Mouse (Mus musculus): ENCODE measurements around the gene Qdpr.
A peak's percentile ranks its signal among the peaks of the same experiment; 100 is the strongest.
"Not testable (repeated sequence)": the region's sequence is repeated elsewhere in the genome, so short reads cannot be mapped to it uniquely, and the experiment has no call there.

Gene Qdpr

DNA sequence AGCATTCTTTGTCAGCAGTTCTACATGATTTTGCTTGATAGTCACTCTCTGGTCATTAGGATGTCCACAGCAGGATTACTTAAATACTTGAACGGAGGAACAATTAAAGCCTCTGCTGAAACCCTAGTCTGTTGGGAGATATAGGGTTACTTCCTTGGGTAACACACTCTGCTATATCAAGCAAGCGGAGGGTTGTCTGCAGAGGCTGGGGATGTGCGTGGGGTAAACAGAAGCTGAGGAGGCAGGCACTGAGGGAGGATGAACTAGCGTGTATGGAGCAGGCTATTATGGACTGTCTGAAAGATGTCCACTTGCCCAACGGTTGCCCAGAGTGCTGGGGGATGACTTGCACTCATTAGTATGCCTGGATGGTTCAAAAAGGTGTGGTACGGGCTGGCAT, 3.4 kb upstream of the Qdpr start, which contains the start of gene Clrn2:
Gene Clrn2, plus strand, starts transcription at position 301 of the 400 bp plus-strand sequence.
- no peak for DNase-seq (ENCODE audit: extremely low spot score)

DNA sequence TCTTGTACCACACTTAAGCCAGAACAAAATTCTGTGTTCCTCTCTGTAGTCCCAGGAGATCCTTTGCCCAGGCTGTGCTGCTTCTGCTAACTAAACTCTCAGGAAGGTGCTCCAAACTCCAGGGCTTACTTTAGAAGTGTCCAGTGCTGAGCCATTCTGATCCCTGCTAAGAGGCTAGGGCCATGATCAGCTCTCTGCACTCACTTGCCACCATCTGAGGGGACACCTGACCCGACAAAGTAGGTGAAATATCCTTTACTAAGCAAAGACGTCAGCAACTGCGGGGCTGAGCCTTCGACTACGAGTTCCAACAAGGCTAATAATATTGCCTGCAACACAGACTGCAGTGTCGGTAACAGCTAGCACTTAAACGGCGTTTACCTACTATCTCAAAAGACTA, 830 bp downstream of the Qdpr start:
- no peak for DNase-seq (ENCODE audit: extremely low spot score)

DNA sequence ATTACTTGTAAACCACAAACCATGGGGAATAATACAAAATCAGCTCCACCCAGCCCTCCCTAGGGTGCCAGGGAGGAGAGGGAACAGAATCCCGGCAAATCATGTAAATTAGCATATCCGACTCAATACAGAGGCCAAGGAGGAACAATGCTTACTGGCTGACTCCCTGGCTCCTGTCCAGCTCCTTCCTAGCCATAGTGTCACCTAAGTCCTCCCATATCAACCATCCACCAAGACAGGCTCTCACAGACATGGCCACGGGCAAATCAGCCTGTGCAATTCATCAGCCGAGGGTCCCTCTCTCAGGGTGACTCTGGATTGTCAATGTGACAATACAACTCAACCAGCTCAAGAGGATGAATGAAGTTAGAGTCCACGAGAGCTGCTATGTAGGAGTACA, 1.4 kb downstream of the Qdpr start:
- DNase-seq (ENCODE audit: extremely low spot score) = peak; percentile 11

DNA sequence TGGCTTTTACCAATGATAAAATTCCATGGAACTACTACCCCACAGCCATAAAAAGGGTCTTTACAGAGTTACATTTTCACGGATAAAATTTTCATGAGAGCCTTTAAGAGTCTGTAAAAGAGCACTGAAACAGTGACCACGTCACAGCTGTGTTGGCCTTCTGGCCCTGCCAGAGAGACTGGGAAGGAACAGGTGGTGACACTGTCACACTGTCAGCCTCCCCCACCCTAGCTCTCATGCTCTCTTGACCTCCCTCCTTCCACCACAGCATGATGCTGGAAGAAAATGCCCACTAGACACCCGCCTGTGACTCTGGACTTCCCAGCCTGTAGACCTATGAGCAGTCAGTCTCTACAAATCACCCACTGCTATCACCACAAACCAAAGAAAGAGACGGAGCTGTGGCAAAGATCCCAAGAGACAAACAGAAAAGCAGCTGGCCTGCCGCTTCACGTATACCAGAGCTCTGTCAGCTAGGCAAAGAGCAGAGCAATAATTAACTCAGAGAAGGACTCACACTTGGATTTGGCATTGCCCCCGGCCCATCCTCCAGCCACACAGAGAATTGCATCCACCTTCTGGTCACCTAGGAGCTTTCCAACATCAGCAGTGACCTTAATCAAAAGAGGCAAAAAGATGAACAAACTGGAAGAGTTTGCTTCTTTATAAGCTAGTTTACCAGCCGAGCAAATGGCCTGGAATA, 5.8 kb downstream of the Qdpr start:
- no peak for DNase-seq (ENCODE audit: extremely low spot score)

DNA sequence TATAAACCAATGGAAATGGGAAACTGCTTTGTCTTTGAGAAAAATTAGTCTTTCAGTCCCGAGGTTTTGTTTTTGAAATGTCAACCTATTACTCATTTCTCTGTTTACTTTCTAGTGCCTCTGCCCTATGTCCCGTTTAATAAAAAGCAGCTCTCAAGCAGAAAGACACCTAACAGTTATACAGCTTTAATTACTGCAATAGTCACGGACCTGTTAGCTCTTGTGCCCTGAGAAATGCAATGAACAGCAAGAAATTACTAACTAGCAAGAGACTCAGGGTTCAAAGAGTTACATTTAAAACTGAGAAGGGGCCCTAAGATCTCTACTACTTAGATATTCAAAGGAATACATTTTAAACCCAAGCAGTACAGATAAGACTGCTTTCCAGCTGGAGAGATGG, 8.3 kb downstream of the Qdpr start:
- DNase-seq (ENCODE audit: extremely low spot score) = no peak

DNA sequence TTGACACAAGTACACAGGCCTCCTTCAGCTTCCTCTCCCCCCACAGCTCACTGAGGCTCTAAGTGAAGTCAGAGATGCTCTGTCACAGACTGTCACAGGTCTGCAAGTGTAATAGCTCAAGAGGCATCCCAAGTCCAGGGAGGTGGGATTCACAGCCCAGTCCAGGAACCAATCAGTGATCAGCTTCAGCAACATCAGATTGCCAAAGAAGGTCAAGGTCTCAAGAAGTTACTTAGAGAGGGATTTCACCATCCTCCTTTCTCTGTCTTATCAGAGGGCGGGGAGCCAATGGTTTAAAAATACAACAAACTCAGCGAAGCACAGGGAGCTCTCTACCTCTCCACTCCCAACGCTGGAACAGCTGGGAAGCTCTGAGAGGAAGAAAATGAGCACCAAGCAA, 8.9 kb downstream of the Qdpr start:
- no peak for DNase-seq (ENCODE audit: extremely low spot score)

DNA sequence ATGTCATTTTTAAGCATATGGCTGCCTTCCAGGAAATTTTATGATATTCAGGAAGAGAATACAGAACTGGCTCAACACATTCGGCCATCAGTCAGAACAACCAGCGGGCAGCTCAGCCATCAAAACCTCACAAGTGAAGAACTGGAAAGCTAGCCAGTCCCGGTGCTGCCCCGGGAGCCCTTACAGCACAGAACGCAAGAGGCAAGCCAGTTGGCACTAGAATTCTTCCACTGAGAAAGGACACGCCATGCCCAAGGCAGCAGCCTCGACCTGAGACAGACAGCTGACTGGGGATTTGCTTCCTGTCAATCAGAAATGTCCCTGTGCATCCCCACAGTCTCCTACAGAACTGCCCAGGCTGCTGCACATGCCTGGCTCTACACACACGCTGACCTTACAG, 11.7 kb downstream of the Qdpr start:
- DNase-seq (ENCODE audit: extremely low spot score) = no peak

DNA sequence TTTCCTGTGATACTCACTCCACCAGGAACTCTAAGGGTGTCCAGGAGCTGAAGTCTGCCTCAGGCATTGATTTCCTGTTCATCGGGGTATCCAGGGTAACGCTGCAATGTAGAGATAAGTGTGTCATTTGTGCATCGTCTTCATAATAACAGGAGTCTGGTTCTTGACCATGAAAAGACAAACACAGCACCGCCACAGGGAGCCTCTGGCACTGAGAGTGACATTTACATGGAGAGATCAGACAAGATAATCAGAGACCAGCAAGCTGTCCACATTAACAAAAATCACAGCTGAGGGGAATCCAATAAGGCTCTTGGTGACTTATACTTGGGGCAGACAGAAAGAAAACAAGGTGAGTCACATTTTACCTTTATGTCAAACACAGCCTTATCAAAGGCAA, 12.2 kb downstream of the Qdpr start:
- no peak for DNase-seq (ENCODE audit: extremely low spot score)

DNA sequence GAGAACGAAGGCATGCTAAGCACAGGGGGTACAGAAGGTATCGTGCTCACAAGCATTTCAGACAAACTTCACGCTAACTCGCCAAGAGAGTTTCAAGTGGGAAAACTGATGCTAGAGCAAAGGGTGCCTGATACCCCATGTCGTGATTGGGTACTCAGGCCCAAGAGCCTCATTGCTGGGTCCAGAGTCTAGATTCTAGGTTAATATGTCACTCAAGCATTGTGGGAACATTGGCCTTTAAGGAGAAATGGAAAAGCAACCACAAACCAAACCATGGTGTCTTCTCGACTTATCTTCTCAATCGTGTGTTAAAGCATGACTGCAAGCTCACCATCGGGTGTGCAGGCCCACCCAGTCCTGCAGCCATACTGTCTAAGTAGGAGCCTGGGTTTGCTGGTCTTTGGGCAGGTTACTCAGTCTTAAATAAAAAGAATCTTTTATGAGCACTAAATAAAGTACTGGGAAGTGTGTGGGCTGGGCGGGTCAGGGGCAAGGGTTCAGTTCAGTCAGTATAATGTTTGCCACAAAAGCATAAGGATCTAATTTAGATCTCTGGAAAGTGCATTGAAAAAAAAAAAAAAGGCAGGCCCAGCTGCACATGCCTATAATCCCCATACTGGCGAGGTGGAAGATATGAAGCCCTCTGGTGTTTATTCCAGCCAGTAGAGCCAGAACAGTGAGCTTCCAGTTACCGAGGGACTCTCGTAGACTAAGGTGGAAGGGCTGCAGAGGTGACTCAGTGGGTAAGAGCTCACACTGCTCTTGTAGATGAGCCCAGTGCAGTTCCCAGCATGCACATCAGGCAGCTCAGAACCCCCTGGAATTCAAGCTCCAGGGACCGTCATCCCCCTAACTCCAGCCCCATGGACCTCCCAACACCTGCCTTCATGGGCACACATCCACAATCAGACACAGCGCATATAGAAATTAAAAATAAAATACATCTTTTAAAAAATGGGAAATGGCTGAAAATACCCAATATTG, 13.8 kb downstream of the Qdpr start:
- no peak for DNase-seq (ENCODE audit: extremely low spot score)

DNA sequence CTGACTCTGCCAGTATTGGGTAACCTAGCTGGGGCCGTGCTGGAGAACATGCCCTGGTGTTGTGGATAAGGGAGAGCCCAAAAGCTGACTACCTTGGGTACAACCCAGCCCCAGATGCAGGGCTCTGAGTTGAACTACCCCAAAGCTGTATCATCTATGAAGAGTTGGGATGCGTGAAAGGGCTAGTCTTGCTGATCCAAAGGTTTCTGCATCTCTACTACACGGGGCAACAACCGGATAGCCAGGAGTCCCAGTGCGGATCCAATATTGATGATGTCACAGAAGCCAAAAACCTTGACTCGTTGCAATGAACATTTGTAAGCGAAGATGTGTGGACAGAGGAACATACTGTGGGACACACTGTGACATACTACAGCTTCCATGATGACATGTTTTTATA, 22.1 kb downstream of the Qdpr start:
- no peak for DNase-seq (ENCODE audit: extremely low spot score)

DNA sequence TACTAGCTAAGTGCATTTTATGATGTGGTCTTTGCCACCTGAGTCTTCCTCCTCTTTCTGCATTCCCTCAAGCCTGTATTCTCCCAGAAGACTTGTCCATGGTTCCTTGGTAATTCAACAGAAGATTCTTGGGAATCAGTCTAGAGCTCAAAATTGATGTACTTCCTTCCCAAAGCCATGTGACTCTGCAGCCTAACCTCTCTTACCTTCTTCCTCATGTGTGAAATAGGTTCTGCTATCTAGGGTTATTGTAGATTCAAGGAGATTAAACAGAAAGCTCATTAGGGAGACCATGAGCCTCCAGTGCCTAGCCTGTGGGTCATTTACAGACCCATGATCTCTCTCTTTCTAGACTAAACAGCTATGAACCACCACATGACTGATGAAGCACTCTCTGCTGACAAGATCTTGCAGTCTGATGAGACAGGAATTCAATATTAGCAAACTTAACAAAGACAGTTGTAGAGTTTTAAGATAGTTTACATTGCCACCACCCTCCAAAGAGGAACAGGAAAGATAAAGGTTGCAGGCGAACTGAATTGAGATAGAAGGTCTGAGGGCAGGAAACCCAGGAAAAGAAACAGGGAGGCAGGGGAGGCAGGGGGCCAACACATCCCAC, 23.5 kb downstream of the Qdpr start:
- DNase-seq (ENCODE audit: extremely low spot score) = no peak

DNA sequence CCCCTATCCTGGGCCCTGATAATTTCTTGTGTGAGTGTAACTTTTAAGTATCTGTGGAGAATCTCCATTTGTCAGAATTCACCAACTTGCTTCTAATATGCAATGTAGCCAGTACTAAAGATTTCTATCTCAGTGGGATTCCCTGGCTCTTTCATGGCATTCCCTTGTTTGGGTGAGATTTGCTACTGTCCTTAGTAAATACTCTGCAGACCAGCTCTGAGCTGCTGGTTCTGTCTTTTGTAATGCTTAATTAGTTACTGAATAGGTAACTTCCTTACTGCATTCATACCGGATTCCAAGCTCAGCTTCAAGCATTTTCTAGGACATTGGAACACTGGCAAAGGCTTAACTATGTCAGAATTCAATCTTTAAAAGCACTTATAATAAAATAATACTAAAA, 24.3 kb downstream of the Qdpr start:
- DNase-seq (ENCODE audit: extremely low spot score) = not testable (repeated sequence)

DNA sequence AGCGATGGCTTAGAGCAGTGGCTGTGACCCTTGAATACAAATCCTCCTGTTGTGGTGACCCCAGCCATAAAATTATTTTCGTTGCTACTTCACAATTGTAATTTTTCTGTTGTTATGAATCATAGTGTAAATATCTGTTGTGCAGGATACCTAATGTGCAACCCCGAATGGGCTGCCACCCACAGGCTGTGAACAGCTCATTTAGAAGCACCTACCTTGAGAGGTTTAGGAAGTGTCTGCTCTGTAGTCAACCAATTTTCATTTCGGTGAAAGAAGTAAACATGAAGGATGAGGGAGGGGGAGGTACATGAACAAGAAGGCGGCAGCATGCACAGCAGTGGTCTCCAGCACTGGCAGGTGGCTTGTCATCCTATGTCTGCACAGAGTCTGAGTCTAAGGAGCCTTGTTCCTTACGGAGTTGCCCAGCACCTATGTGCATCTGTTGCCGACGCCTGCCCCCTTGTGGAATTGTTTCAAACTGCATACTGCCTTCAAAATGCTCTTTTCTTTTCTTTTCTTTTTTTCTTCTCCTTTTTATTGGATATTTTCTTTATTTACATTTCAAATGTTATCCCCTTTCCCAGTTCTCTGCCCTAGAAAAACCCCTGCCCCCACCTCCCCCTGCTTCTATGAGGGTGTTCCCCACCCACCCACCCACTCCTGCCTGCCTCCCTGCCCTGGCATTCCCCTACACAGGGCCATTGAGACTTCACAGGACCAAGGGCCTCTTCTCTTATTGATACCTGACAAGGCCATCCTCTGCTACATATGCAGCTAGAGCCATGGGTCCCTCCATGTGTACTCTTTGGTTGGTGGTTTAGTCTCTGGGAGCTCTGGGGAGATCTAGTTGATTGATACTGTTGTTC, 25.8 kb downstream of the Qdpr start:
- peak; percentile 51 for DNase-seq (ENCODE audit: extremely low spot score)

DNA sequence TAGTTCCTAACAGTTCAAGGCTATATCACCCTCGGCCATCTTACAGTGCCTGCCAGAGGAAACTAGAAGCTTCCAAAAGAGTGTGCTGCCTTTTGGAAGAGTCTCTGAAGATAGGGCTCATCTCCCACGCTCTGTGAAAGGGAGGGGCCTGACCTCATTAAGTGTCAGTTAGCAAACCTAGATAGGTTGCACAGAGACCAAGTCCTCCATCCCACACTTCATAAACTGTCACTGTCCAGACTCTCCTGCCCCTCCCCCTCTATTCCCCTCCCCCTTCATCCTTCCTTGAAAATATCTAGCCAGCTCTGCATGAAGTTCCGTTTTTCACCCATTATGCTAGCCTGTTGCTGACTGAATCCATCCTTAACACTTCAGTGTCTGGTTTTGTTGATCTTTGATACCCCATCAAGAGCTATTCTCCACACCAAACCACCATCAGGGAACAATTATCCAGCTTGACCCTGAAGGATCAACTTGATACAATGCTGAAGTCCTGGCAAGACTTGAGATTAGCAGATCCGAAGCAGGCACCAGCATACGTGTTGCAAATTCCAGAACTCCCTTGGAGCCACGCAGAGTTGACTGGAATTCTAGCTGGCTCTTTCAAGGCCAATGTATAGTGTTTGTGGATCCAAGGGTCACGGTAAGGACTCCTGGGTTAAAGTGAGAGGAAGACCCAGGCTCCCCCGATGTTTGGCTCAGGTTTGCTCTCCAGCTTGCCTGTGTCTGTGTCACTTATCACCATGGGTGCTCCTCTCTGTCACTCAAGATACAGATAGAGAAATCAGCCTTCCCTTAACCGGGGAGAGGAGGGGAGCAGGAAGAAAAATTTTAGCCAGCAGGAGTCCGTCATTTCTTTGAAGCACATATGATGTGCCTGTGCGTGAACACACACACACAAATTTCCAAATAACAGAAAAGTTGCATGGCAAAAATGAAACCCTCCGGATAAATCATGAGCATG, 27.9 kb downstream of the Qdpr start:
- DNase-seq (ENCODE audit: extremely low spot score) = peak; percentile 13

DNA sequence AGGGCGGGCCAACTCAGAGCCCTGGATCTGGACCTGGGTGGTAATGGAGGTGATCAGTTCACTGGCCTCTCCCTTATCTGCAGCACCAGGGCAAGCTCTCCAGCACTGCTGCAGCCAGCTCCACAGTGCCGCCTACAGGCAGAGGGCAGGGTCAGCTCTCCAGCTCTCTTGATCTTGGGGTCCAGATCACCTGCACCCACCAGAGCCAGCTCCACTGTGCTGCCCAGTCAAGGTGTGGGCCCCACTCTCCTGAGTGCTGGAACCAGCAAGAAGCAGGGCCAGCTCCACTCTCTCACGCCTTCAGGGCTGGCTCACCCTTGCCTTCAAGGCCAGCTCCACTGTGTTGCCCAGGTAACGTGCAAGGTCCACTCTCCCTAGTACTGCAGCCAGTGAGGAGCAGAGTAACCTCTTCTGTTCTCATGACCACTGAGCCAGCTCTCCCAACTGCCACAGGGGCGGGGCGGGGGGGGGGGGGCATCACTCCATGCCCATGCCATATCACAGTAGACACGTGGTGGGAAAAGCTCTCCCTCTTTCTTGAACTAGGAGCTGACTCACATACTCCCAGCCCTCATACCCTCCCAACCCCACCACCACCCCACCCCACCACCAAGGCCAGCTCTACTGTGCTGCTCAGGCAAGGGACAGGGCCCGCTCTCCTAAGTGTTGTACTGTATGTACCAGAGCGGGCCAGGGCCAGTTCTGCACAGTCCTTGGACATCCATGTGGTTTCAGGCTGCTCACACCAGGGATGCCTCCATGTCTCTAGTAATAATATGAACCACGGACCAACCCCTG, 30.0 kb downstream of the Qdpr start:
- peak; percentile 38 for DNase-seq (ENCODE audit: extremely low spot score)

DNA sequence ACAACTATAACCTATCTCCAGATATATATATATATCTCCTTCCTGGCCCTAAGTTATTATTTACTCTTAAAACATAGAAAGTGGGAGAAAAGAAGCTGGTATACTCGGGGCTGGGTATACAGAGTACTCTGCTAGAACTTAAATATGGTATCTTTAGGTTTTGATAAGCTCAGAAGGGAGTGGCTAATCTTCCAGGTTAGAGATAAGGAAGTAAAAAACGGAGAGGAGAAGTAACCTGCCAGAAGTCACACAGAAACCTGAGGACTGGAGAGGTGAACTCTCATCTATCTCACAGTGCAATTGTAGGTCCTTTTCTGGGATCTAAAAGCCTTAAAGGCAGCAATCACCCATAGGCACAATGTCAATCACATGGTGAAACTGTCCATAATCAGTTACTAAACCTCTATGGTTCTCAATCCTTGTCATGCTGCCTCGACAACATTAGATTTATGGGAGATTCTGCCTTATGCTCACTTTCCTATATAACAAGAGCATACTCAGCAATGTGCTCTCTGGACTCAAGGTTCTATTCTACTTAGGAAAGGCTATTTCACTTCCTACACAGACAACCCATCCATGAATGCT, 32.1 kb downstream of the Qdpr start:
- DNase-seq (ENCODE audit: extremely low spot score) = no peak

DNA sequence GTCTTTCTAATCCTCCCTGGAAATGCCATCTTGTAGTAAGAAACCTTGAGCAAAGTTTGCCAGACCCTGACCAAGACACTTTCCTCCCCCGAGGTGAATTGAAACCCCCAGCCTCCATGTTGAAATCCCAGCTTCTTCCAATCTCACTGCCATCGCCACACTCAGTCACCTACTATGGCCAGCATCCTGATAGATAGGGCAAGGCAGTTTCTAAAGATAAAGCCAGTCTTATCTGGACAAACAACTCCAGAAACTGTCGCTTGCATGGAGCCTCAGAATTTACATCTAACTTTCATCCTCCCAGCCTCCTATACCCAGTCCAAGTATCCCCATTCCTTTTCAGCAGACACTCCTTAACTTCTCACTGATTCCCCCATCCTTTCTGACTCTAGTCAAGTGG, 33.6 kb downstream of the Qdpr start:
- DNase-seq (ENCODE audit: extremely low spot score) = no peak

DNA sequence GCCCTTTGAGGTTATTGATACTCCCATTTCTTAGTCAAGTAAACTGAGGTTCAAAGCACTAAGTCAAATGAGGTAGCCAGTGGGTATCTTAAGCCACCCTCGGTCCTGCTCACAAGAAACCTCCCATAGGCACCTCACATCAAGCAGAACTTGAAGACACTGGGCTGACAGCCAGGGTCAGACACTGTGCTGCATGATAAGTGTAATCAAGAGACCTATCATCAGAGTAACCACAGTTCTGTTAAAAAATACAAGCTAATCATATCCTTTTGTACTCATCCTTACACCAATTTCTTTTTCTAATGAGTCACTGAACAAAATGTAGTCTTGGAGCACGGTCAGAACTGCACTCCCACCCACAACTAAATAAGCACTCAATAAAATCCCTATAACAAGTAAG, 43.9 kb downstream of the Qdpr start:
- no peak for DNase-seq (ENCODE audit: extremely low spot score)

DNA sequence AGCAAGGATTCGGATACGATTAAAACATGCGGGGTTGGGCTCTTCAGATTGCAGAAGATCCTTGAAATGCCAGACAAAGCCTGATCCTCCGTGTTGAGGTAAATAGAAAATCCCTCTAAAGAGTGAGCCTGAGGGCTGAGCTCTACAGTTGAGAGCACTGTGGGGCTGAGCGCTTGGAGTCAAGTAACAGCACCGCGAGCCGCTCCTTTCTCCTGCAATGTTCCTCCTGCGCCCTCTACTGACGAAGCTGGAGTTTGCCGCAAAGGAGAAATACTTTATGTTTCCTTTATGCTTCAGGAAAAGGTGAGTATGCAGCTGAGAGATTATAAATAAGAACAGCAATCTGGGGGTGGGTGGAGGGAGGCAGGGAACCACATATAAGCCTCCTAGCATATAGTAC, 47.4 kb downstream of the Qdpr start:
- DNase-seq (ENCODE audit: extremely low spot score) = peak; percentile 76
